Mouse (Mus musculus) C2C12 (cell line): ENCODE measurements around the gene 4930535I16Rik. TPM values are rescaled to one million over a fixed set of nuclear protein-coding genes. Genes with fewer than 3 reads are reported as not detected.
"Not testable (repeated sequence)": the region's sequence is repeated elsewhere in the genome, so short reads cannot be mapped to it uniquely, and the experiment has no call there.

Experiments
- H3K27me3 ChIP-seq: one replicate; pipeline ENCODE4 v1.6.1; 2011; ENCODE audit not compliant: control insufficient read depth, insufficient read depth, insufficient read length
- H3K36me3 ChIP-seq: one replicate; pipeline ENCODE4 v1.6.1; 2011; ENCODE audit not compliant: control insufficient read depth, insufficient read depth
- H3K4me3 ChIP-seq: one replicate; pipeline ENCODE4 v1.5.1; 2011; ENCODE audit warnings: mild to moderate bottlenecking, control low read depth; ENCODE audit not compliant: poor library complexity, insufficient read depth, severe bottlenecking
- H3K79me2 ChIP-seq: one replicate; pipeline ENCODE4 v1.6.1; 2011; ENCODE audit not compliant: control insufficient read depth, insufficient read depth
- H3K79me3 ChIP-seq: one replicate; pipeline ENCODE4 v1.6.1; 2011; ENCODE audit warnings: low read depth, control low read depth
- H3ac ChIP-seq: one replicate; pipeline ENCODE3; 2011; ENCODE audit warnings: low read depth; ENCODE audit not compliant: control insufficient read depth, insufficient read length
- CEBPB ChIP-seq: IDR thresholded peaks from one replicate; pipeline ENCODE4 v1.6.1; 2011; ENCODE audit warnings: low read depth, mild to moderate bottlenecking, control low read depth, moderate library complexity
- CTCF ChIP-seq: IDR thresholded peaks from one replicate; pipeline ENCODE4 v1.5.1; 2011; ENCODE audit not compliant: control insufficient read depth, insufficient read depth, insufficient read length
- FOSL1 ChIP-seq: IDR thresholded peaks from one replicate; pipeline ENCODE4 v1.8.0; 2011; ENCODE audit warnings: mild to moderate bottlenecking, low read length; ENCODE audit not compliant: poor library complexity, insufficient read depth, severe bottlenecking
- MAX ChIP-seq: IDR thresholded peaks from one replicate; pipeline ENCODE4 v1.6.1; 2011; ENCODE audit warnings: mild to moderate bottlenecking, control low read depth
- MYOD1 ChIP-seq: IDR thresholded peaks from one replicate; pipeline ENCODE4 v1.6.1; 2011; ENCODE audit warnings: low read depth; ENCODE audit not compliant: control insufficient read depth, insufficient read length
- MYOG ChIP-seq: IDR thresholded peaks from one replicate; pipeline ENCODE4 v1.6.1; 2011; ENCODE audit not compliant: control insufficient read depth, insufficient read length; ENCODE audit errors: extremely low read depth
- USF1 ChIP-seq: IDR thresholded peaks from one replicate; pipeline ENCODE4 v1.6.1; 2011; ENCODE audit warnings: low read depth, mild to moderate bottlenecking, control low read depth, moderate library complexity
- polyA plus RNA-seq: library from polyadenylated mRNA; unstranded; fragments of >200 nt; fragmentation: generic; extraction: Trizol; gene quantifications from one replicate; pipeline ENCODE4 v1.2.1, GENCODE M21; 2012; ENCODE audit warnings: missing spikeins

The 4930535I16Rik gene
- polyA plus RNA-seq, 1 experiment = 0.22 TPM

DNA sequence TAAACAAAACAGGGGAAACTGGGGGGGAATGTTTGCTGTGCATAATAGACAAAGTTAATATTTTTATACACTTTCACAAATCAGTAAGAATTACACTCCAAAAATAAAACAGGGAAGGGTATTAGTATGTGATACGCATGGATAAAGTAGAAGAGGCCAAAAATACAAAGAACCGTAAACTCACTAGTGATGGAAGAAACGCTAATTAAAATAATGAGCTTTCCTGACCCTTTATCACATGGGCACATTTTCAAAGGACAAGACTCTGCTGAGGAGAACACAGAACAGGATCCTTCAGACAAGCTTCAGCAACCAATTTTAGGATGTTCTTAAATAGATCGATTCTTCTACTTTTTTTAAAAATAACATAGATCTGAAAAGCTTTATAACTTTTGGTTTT, 28.9 kb upstream of the 4930535I16Rik start:
- Histone ChIP-seq H3ac (no peak overlapping the region), H3K79me2 (no peaks in the 10 kb centered on the region), H3K27me3 (peaks cover 28% of the 10 kb centered on the region), H3K36me3 (no peaks in the 10 kb centered on the region), H3K4me3 (no peak overlapping the region), H3K79me3 (no peaks in the 10 kb centered on the region)
- TF ChIP-seq CTCF (no peak), USF1 (no peak), MYOD1 (no peak), MAX (no peak), MYOG (no peak), CEBPB (no peak)

DNA sequence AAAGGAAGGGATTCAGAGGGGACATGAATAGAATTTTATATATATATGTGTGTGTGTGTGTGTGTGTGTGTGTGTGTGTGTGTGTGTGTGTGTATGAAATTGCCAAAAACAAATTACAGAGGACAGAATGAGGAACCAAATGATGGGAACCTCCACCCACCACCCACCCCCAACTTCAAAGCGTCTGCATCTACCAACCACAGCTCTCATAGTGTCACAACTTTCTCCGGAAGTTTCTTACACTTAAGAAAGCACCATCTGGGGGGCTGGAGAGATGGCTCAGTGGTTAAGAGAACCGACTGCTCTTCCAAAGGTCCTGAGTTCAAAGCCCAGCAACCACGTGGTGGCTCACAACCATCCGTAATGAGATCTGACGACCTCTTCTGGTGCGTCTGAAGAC, 23.1 kb upstream of the 4930535I16Rik start:
- H3K36me3 ChIP-seq, H3ac ChIP-seq, H3K27me3 ChIP-seq, H3K79me2 ChIP-seq, H3K79me3 ChIP-seq, H3K4me3 ChIP-seq: not testable (repeated sequence)

DNA sequence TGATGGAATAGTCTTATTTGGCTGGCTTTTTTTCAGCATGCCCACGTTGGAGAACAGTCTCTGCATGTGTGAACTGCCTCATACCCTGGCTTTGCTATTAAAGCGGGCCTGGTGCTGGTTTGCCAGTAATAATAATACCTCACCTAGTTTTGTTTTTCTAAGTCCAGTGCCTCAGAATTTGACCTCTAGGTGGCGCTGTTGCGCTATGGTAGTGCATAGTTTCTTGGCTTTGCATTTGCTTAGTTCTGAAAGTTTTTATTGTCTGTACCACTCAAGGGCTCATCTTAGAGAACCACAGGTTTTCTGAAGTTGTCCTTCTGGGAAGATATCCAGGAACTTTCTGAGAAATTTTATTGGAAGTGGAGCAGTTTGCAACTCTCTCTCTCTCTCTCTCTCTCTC, 22.0 kb upstream of the 4930535I16Rik start:
- Histone ChIP-seq H3ac (no peak overlapping the region), H3K79me3 (no peaks in the 10 kb centered on the region), H3K36me3 (peaks cover 14% of the 10 kb centered on the region), H3K4me3 (no peak overlapping the region), H3K79me2 (no peaks in the 10 kb centered on the region), H3K27me3 (no peaks in the 10 kb centered on the region)
- TF ChIP-seq CTCF = peak; percentile 29
- TF ChIP-seq FOSL1 = no peak
- TF ChIP-seq USF1 = no peak
- no peak for TF ChIP-seq CEBPB
- no peak for TF ChIP-seq MYOG
- TF ChIP-seq MAX = no peak
- TF ChIP-seq MYOD1 = no peak

DNA sequence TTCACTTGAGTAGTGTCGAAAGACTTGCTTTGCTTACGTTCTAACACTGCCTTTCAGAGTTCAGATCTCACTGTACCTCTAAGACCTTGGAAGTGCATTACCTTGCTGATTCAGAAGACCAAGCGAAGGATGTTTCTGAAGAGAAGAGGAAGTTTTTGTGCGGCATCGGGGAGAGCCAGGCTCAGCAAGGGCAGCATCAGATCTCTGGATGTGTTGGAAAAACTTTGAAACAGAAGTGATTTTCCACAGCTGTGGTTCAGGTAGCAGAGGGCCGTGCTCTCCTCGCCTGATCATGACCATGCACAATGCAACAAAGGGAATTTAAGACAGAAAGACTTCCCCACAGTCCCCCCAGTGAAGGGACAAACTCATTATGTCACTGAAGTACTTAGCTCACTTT, 18.2 kb upstream of the 4930535I16Rik start:
- no peaks in the 10 kb centered on the region for H3K79me2 ChIP-seq
- H3ac ChIP-seq = no peak overlapping the region
- no peaks in the 10 kb centered on the region for H3K27me3 ChIP-seq
- peaks cover 50% of the 10 kb centered on the region for H3K36me3 ChIP-seq
- no peak overlapping the region for H3K4me3 ChIP-seq
- H3K79me3 ChIP-seq = no peaks in the 10 kb centered on the region
- no peak for TF ChIP-seq USF1
- TF ChIP-seq FOSL1 = no peak

DNA sequence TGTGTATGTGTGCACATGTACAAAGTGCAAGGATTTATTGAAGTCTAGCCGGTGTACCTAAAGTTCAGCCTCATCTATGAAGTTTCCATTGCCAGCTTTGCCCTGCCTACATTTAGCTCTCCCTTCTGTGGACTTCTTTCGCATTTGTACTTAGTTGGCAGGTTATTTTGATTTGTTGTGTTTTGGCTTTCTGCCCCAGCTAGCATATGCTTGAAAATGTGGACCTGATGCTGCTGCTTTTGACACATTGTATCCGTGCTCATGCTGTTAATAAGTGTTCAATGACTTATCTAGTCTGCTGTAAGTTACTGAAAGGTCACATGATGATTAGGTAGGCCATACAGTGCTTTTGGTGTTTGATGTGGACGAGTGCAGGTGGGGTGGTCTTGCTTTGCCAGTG, 16.5 kb upstream of the 4930535I16Rik start:
- TF ChIP-seq MYOG = no peak
- no peak for TF ChIP-seq USF1
- TF ChIP-seq CEBPB = no peak
- no peak for TF ChIP-seq MYOD1
- TF ChIP-seq CTCF = no peak
- Histone ChIP-seq H3K4me3 (no peak overlapping the region), H3K79me3 (no peaks in the 10 kb centered on the region), H3K27me3 (no peaks in the 10 kb centered on the region), H3K79me2 (no peaks in the 10 kb centered on the region), H3K36me3 (peaks cover 62% of the 10 kb centered on the region), H3ac (no peak overlapping the region)

DNA sequence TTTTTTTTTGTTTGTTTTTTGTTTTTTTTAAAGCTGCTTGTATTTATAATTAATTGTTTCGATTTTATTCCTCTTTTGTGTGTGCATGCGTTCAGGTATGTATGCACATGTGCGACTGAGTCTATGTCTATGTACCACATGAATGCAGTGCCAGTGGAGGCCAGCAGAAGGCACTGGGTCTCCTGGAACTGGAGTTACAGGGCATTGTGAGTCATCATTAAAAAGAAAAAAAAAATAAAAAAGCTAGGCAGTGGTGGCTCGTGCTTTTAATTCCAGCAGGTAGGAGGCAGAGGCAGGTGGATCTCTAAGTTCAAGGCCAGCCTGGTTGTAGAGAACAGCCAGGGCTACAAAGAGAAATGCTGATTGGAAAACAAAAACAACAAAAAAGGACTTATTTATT, 12.2 kb upstream of the 4930535I16Rik start:
- H3K36me3 ChIP-seq = peaks cover 85% of the 10 kb centered on the region
- TF ChIP-seq CTCF (no peak), MYOG (no peak)
- no peak overlapping the region for H3ac ChIP-seq
- H3K79me2 ChIP-seq = no peaks in the 10 kb centered on the region
- H3K27me3 ChIP-seq = no peaks in the 10 kb centered on the region
- H3K79me3 ChIP-seq = no peaks in the 10 kb centered on the region
- H3K4me3 ChIP-seq = no peak overlapping the region

- H3K36me3 ChIP-seq = peaks cover 87% of the 10 kb centered on the region
- H3K79me3 ChIP-seq = peaks cover under 1% of the 10 kb centered on the region
- no peak for TF ChIP-seq CEBPB
- TF ChIP-seq FOSL1 = no peak
- no peak overlapping the region for H3ac ChIP-seq
- no peaks in the 10 kb centered on the region for H3K27me3 ChIP-seq
- no peaks in the 10 kb centered on the region for H3K79me2 ChIP-seq
- no peak overlapping the region for H3K4me3 ChIP-seq
These were observed 10.1 kb upstream of the 4930535I16Rik start for GRCm38 (mm10) chr4:123927961-123928360.
